Mouse (Mus musculus): ENCODE measurements around the gene Pcgf2. TPM values are rescaled to one million over a fixed set of nuclear protein-coding genes. Genes with fewer than 3 reads are reported as not detected.

Pcgf2 gene
- total and polyA plus RNA-seq, 2 experiments = 0.37 to 12.0 TPM

- Histone ChIP-seq H3K27ac (replicated peaks; ENCODE audit: insufficient read depth, low read depth, low read length) (no peak overlapping the region), H3K36me3 (ENCODE audit: control insufficient read depth, insufficient read depth, low read length) (peaks cover 2% of the 10 kb centered on the region; the same call in 1 of the 2 replicates), H3K4me1 (ENCODE audit: control insufficient read depth, insufficient read depth, low read length) (no peaks in the 10 kb centered on the region), H3K4me3 (ENCODE audit: insufficient read depth, low read depth, low read length) (no peak overlapping the region), H3K9ac (ENCODE audit: low read depth, low read length) (no peak overlapping the region), H3K79me2 (ENCODE audit: control insufficient read depth, insufficient read depth, low read length) (no peaks in the 10 kb centered on the region), H3K27me3 (ENCODE audit: control insufficient read depth, insufficient read depth, low read length) (no peaks in the 10 kb centered on the region)
- 94% methylated on average over 15 of the region's 15 CpGs for whole genome bisulfite sequencing
- no peak for TF ChIP-seq POLR2A (IDR thresholded peaks at IDR 0.05; ENCODE audit: extremely low read depth, insufficient read depth, low read length)
- no peak for TF ChIP-seq CTCF (IDR thresholded peaks at IDR 0.05; ENCODE audit: low read depth, low read length)
- DNase-seq (ENCODE audit: extremely low read depth, low read depth, low spot score) = no peak
Observed at GRCm38 (mm10) chr11:97676050-97676754, 24.1 kb downstream of the Pcgf2 start.

GRCm38 (mm10) chr11:97673148-97673547 is 27.1 kb downstream of the Pcgf2 start:
- no peaks in the 10 kb centered on the region for H3K79me2 ChIP-seq (ENCODE audit: control insufficient read depth, insufficient read depth, low read length)
- H3K9ac ChIP-seq (ENCODE audit: low read depth, low read length) = no peak overlapping the region
- H3K27me3 ChIP-seq (ENCODE audit: control insufficient read depth, insufficient read depth, low read length) = no peaks in the 10 kb centered on the region
- no peak overlapping the region for H3K4me3 ChIP-seq (ENCODE audit: insufficient read depth, low read depth, low read length)
- TF ChIP-seq CTCF (IDR thresholded peaks at IDR 0.05; ENCODE audit: low read depth, low read length) (no peak), POLR2A (IDR thresholded peaks at IDR 0.05; ENCODE audit: extremely low read depth, insufficient read depth, low read length) (no peak)
- WGBS = 95% methylated on average over 11 of the region's 11 CpGs
- no peaks in the 10 kb centered on the region; the same call in 1 of the 2 replicates for H3K36me3 ChIP-seq (ENCODE audit: control insufficient read depth, insufficient read depth, low read length)
- H3K4me1 ChIP-seq (ENCODE audit: control insufficient read depth, insufficient read depth, low read length) = no peaks in the 10 kb centered on the region
- H3K27ac ChIP-seq (replicated peaks; ENCODE audit: insufficient read depth, low read depth, low read length) = no peak overlapping the region
- no peak for DNase-seq (ENCODE audit: extremely low read depth, low read depth, low spot score)

GRCm38 (mm10) chr11:97671177-97671527 is 29.1 kb downstream of the Pcgf2 start:
- DNase-seq (ENCODE audit: extremely low read depth, low read depth, low spot score) = no peak
- Histone ChIP-seq H3K4me1 (ENCODE audit: control insufficient read depth, insufficient read depth, low read length) (no peaks in the 10 kb centered on the region), H3K4me3 (ENCODE audit: insufficient read depth, low read depth, low read length) (no peak overlapping the region), H3K9ac (ENCODE audit: low read depth, low read length) (no peak overlapping the region), H3K27ac (replicated peaks; ENCODE audit: insufficient read depth, low read depth, low read length) (no peak overlapping the region), H3K27me3 (ENCODE audit: control insufficient read depth, insufficient read depth, low read length) (no peaks in the 10 kb centered on the region), H3K79me2 (ENCODE audit: control insufficient read depth, insufficient read depth, low read length) (no peaks in the 10 kb centered on the region), H3K36me3 (ENCODE audit: control insufficient read depth, insufficient read depth, low read length) (no peaks in the 10 kb centered on the region; the same call in 1 of the 2 replicates)
- 90% methylated on average over 2 of the region's 2 CpGs for WGBS
- TF ChIP-seq POLR2A (IDR thresholded peaks at IDR 0.05; ENCODE audit: extremely low read depth, insufficient read depth, low read length) (no peak), CTCF (IDR thresholded peaks at IDR 0.05; ENCODE audit: low read depth, low read length) (no peak)

DNA sequence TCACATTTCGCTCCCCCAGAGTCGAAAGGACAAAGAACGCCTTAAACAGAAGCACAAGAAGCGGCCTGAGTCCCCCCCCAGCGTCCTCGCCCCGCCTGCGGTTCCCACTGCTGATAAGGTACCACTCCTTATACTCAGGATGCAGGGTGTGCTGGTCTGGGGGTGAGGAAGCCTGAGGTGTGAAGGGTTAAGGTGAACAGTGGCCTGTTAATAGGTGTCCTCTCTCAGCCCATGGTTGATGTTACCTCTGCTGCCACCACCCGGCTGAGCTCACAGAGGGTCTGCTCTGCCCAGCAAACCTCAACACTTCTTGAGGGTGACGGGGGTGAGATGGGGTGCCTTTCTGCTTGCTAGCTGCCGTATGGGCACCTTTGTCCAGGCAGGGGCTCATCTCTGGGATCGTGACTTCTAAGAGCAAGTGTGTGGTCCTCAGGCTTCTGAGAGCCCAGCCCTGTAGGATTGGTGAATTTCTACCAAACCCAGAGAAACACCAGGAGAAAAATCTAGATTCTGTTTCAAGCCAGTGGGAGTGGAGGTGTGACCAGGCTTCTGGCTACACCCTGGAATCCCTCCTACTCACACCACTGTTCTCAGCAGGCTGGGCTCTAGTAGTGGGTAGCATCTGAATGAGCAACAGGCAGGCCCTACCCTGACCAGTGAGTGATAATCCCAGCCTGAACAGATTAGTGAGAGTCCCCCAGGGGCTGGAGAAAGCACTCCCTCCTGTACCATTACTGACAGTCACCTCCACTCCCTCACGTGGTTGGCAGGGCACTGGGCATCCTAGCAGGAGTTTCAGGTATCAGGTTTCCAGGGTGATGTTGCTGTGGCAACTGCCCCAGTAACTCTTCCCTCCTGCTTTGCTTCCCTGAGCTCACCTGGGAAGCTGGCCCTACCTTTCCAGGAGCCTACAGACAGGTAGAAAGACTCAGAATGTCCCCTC is 29.8 kb downstream of the Pcgf2 start:
- H3K4me1 ChIP-seq (ENCODE audit: control insufficient read depth, insufficient read depth, low read length) = no peaks in the 10 kb centered on the region
- H3K36me3 ChIP-seq (ENCODE audit: control insufficient read depth, insufficient read depth, low read length) = no peaks in the 10 kb centered on the region; the same call in 1 of the 2 replicates
- no peaks in the 10 kb centered on the region for H3K79me2 ChIP-seq (ENCODE audit: control insufficient read depth, insufficient read depth, low read length)
- 87% methylated on average over 13 of the region's 13 CpGs for WGBS
- DNase-seq (ENCODE audit: extremely low read depth, low read depth, low spot score) = no peak
- H3K27me3 ChIP-seq (ENCODE audit: control insufficient read depth, insufficient read depth, low read length) = no peaks in the 10 kb centered on the region
- no peak overlapping the region for H3K27ac ChIP-seq (replicated peaks; ENCODE audit: insufficient read depth, low read depth, low read length)
- no peak overlapping the region for H3K4me3 ChIP-seq (ENCODE audit: insufficient read depth, low read depth, low read length)
- no peak for TF ChIP-seq CTCF (IDR thresholded peaks at IDR 0.05; ENCODE audit: low read depth, low read length)
- no peak for TF ChIP-seq POLR2A (IDR thresholded peaks at IDR 0.05; ENCODE audit: extremely low read depth, insufficient read depth, low read length)
- no peak overlapping the region for H3K9ac ChIP-seq (ENCODE audit: low read depth, low read length)

- DNase-seq (ENCODE audit: extremely low read depth, low read depth, low spot score) = no peak
- Histone ChIP-seq H3K36me3 (ENCODE audit: control insufficient read depth, insufficient read depth, low read length) (no peaks in the 10 kb centered on the region; the same call in 1 of the 2 replicates), H3K4me1 (ENCODE audit: control insufficient read depth, insufficient read depth, low read length) (no peaks in the 10 kb centered on the region), H3K27me3 (ENCODE audit: control insufficient read depth, insufficient read depth, low read length) (no peaks in the 10 kb centered on the region), H3K27ac (replicated peaks; ENCODE audit: insufficient read depth, low read depth, low read length) (no peak overlapping the region), H3K9ac (ENCODE audit: low read depth, low read length) (no peak overlapping the region), H3K4me3 (ENCODE audit: insufficient read depth, low read depth, low read length) (no peak overlapping the region), H3K79me2 (ENCODE audit: control insufficient read depth, insufficient read depth, low read length) (no peaks in the 10 kb centered on the region)
- TF ChIP-seq CTCF (IDR thresholded peaks at IDR 0.05; ENCODE audit: low read depth, low read length) = no peak
- TF ChIP-seq POLR2A (IDR thresholded peaks at IDR 0.05; ENCODE audit: extremely low read depth, insufficient read depth, low read length) = no peak
- WGBS = 44% methylated on average over 6 of the region's 6 CpGs
Observed at GRCm38 (mm10) chr11:97669829-97670228, 30.5 kb downstream of the Pcgf2 start.

Measured in liver, adult 2 months (tissue).